Mouse (Mus musculus) embryonic facial prominence, embryonic 13.5 days (tissue): Measurements from ENCODE around the gene Ncam1. TPM values are rescaled to one million over a fixed set of nuclear protein-coding genes. Genes with fewer than 3 reads are reported as not detected.

Experiments used
- ATAC-seq: fragments of 200-750 bp; cut with Nextera tagmentation; 2 replicates; pipeline ENCODE4 v1.8.0; 2017; ENCODE audit warnings: low read depth; ENCODE audit not compliant: insufficient number of reproducible peaks, insufficient read depth, low FRiP score, low TSS enrichment
- H3K27ac ChIP-seq: fragments of 300-500 bp; sonication (generic); 2 replicates; pipeline ENCODE4 v1.5.1; 2015; ENCODE audit warnings: moderate library complexity, mild to moderate bottlenecking, inconsistent platforms
- H3K27me3 ChIP-seq: fragments of 300-500 bp; sonication (generic); 2 replicates; pipeline ENCODE4 v1.6.1; 2015; ENCODE audit warnings: mild to moderate bottlenecking, inconsistent platforms
- H3K36me3 ChIP-seq: fragments of 300-500 bp; sonication (generic); 2 replicates; pipeline ENCODE4 v1.6.1; 2015; ENCODE audit warnings: mild to moderate bottlenecking, inconsistent platforms
- H3K4me1 ChIP-seq: fragments of 300-500 bp; sonication (generic); 2 replicates; pipeline ENCODE4 v1.6.1; 2015; ENCODE audit warnings: inconsistent platforms
- H3K4me2 ChIP-seq: fragments of 300-500 bp; sonication (generic); 2 replicates; pipeline ENCODE4 v1.6.1; 2015; ENCODE audit warnings: moderate library complexity, mild to moderate bottlenecking, inconsistent platforms
- H3K4me3 ChIP-seq: fragments of 300-500 bp; sonication (generic); 2 replicates; pipeline ENCODE4 v1.5.1; 2015; ENCODE audit warnings: mild to moderate bottlenecking, inconsistent platforms
- H3K9ac ChIP-seq: fragments of 300-500 bp; sonication (generic); 2 replicates; pipeline ENCODE4 v1.6.1; 2015; ENCODE audit warnings: mild to moderate bottlenecking, inconsistent platforms
- H3K9me3 ChIP-seq: fragments of 300-500 bp; sonication (generic); 2 replicates; pipeline ENCODE4 v1.6.1; 2016; ENCODE audit warnings: inconsistent platforms
- WGBS: fragments of 180-500 bp; shearing (Covaris S2); methylation state at CpG from one replicate; pipeline ENCODE4 v1.1.7; 2015; ENCODE audit warnings: mixed read lengths; 5-methylcytosine and 5-hydroxymethylcytosine counted together
- polyA plus RNA-seq: library from polyadenylated mRNA; unstranded; fragments of >200 nt; fragmentation: Nextera tagmentation; extraction: Ambion mirVana; gene quantifications from 2 replicates; pipeline ENCODE4 v1.2.1, GENCODE M21; 2015

The Ncam1 gene
- polyA plus RNA-seq, 1 experiment from 2014 or later, result 123 TPM

GRCm38 (mm10) chr9:49590261-49590660 lies 208.5 kb downstream of the Ncam1 start:
- Histone ChIP-seq H3K4me3 (no peak overlapping the region), H3K4me2 (no peak overlapping the region), H3K27me3 (no peaks in the 10 kb centered on the region), H3K4me1 (peaks cover 48% of the 10 kb centered on the region), H3K9me3 (no peaks in the 10 kb centered on the region), H3K36me3 (no peaks in the 10 kb centered on the region), H3K9ac (no peak overlapping the region), H3K27ac (peak overlapping the region; percentile 22; the same call in 1 of the 2 replicates)
- ATAC-seq, result no peak
- 53% methylated on average over 4 of the region's 4 CpGs for WGBS

- no peak overlapping the region for H3K9ac ChIP-seq
- no peaks in the 10 kb centered on the region for H3K36me3 ChIP-seq
- no peak overlapping the region for H3K4me3 ChIP-seq
- H3K9me3 ChIP-seq, result no peaks in the 10 kb centered on the region
- WGBS, result 91% methylated on average over 4 of the region's 4 CpGs
- no peak overlapping the region for H3K27ac ChIP-seq
- ATAC-seq, result no peak
- no peaks in the 10 kb centered on the region for H3K27me3 ChIP-seq
- H3K4me2 ChIP-seq, result no peak overlapping the region
- H3K4me1 ChIP-seq, result peaks cover 17% of the 10 kb centered on the region
Measured at GRCm38 (mm10) chr9:49577136-49577535, 221.6 kb downstream of the Ncam1 start.

GRCm38 (mm10) chr9:49571695-49572510 lies 226.8 kb downstream of the Ncam1 start:
- Histone ChIP-seq H3K36me3 (peaks cover 24% of the 10 kb centered on the region), H3K4me1 (peaks cover 34% of the 10 kb centered on the region), H3K27ac (peak overlapping the region; percentile 90), H3K9ac (no peak overlapping the region), H3K27me3 (no peaks in the 10 kb centered on the region), H3K4me2 (peak overlapping the region; percentile 2), H3K9me3 (no peaks in the 10 kb centered on the region), H3K4me3 (no peak overlapping the region)
- 25% methylated on average over 9 of the region's 9 CpGs for WGBS
- ATAC-seq, result no peak

- H3K36me3 ChIP-seq, result peaks cover 32% of the 10 kb centered on the region
- WGBS, result 32% methylated on average over 10 of the region's 10 CpGs
Measured at GRCm38 (mm10) chr9:49570731-49571694, 227.7 kb downstream of the Ncam1 start.

GRCm38 (mm10) chr9:49570033-49570660 lies 228.6 kb downstream of the Ncam1 start:
- 51% methylated on average over 7 of the region's 7 CpGs for WGBS
- Histone ChIP-seq H3K9me3 (no peaks in the 10 kb centered on the region), H3K27ac (peak overlapping the region; percentile 90; the same call in 1 of the 2 replicates)

More at GRCm38 (mm10) chr9:49570731-49571694, 227.7 kb downstream of the Ncam1 start:
- H3K9ac ChIP-seq, result no peak overlapping the region
- no peak overlapping the region for H3K4me3 ChIP-seq
- H3K9me3 ChIP-seq, result no peaks in the 10 kb centered on the region
- peak overlapping the region; percentile 90 for H3K27ac ChIP-seq
- H3K4me2 ChIP-seq, result peak overlapping the region; percentile 2
- H3K27me3 ChIP-seq, result no peaks in the 10 kb centered on the region
- peak; percentile 62; the same call in 1 of the 2 replicates for ATAC-seq
- peaks cover 34% of the 10 kb centered on the region for H3K4me1 ChIP-seq

GRCm38 (mm10) chr9:49565846-49566245 lies 232.9 kb downstream of the Ncam1 start:
- Histone ChIP-seq H3K9ac (no peak overlapping the region), H3K4me1 (peaks cover 12% of the 10 kb centered on the region), H3K27ac (no peak overlapping the region), H3K9me3 (no peaks in the 10 kb centered on the region), H3K4me3 (no peak overlapping the region), H3K27me3 (no peaks in the 10 kb centered on the region), H3K4me2 (no peak overlapping the region), H3K36me3 (peaks cover 67% of the 10 kb centered on the region)
- no peak for ATAC-seq
- WGBS, result 87% methylated on average over 2 of the region's 2 CpGs

More at GRCm38 (mm10) chr9:49570033-49570660, 228.6 kb downstream of the Ncam1 start:
- Histone ChIP-seq H3K36me3 (peaks cover 39% of the 10 kb centered on the region), H3K9ac (no peak overlapping the region), H3K4me1 (peaks cover 34% of the 10 kb centered on the region), H3K27me3 (no peaks in the 10 kb centered on the region), H3K4me2 (no peak overlapping the region), H3K4me3 (no peak overlapping the region)
- ATAC-seq, result no peak

- WGBS, result 90% methylated on average over 2 of the region's 2 CpGs
- H3K4me3 ChIP-seq, result no peak overlapping the region
- H3K9ac ChIP-seq, result no peak overlapping the region
Measured at GRCm38 (mm10) chr9:49558941-49559340, 239.8 kb downstream of the Ncam1 start.

GRCm38 (mm10) chr9:49551353-49551752 lies 247.4 kb downstream of the Ncam1 start:
- no peak overlapping the region for H3K4me2 ChIP-seq
- 81% methylated on average over 2 of the region's 2 CpGs for WGBS
- H3K9me3 ChIP-seq, result no peaks in the 10 kb centered on the region
- no peak for ATAC-seq
- H3K4me1 ChIP-seq, result peaks cover 9% of the 10 kb centered on the region
- no peak overlapping the region for H3K4me3 ChIP-seq
- no peak overlapping the region for H3K27ac ChIP-seq
- no peaks in the 10 kb centered on the region for H3K27me3 ChIP-seq
- no peak overlapping the region for H3K9ac ChIP-seq
- peaks cover 3% of the 10 kb centered on the region; the same call in 1 of the 2 replicates for H3K36me3 ChIP-seq

More at GRCm38 (mm10) chr9:49558941-49559340, 239.8 kb downstream of the Ncam1 start:
- peaks cover 43% of the 10 kb centered on the region for H3K36me3 ChIP-seq
- ATAC-seq, result no peak
- H3K4me2 ChIP-seq, result no peak overlapping the region
- 0 out of 2 replicates have a peak, but pooled peaks cover 3% of the 10 kb centered on the region for H3K4me1 ChIP-seq
- no peak overlapping the region for H3K27ac ChIP-seq
- H3K27me3 ChIP-seq, result no peaks in the 10 kb centered on the region
- H3K9me3 ChIP-seq, result no peaks in the 10 kb centered on the region

- H3K4me3 ChIP-seq, result no peak overlapping the region
- no peaks in the 10 kb centered on the region for H3K27me3 ChIP-seq
- no peak overlapping the region for H3K4me2 ChIP-seq
- H3K27ac ChIP-seq, result no peak overlapping the region
- no peak for ATAC-seq
- H3K4me1 ChIP-seq, result peaks cover 11% of the 10 kb centered on the region
- H3K9ac ChIP-seq, result no peak overlapping the region
- peaks cover 62% of the 10 kb centered on the region for H3K36me3 ChIP-seq
- H3K9me3 ChIP-seq, result no peaks in the 10 kb centered on the region
- 89% methylated on average over 4 of the region's 4 CpGs for WGBS
Measured at GRCm38 (mm10) chr9:49542593-49542992, 256.1 kb downstream of the Ncam1 start.

GRCm38 (mm10) chr9:49537814-49538213 lies 260.9 kb downstream of the Ncam1 start:
- ATAC-seq, result no peak
- Histone ChIP-seq H3K9me3 (no peaks in the 10 kb centered on the region), H3K27ac (no peak overlapping the region), H3K4me1 (peaks cover 37% of the 10 kb centered on the region), H3K9ac (no peak overlapping the region), H3K4me3 (no peak overlapping the region), H3K27me3 (no peaks in the 10 kb centered on the region), H3K36me3 (peaks cover 27% of the 10 kb centered on the region), H3K4me2 (no peak overlapping the region)
- 77% methylated on average over 6 of the region's 6 CpGs for WGBS

GRCm38 (mm10) chr9:49536593-49536992 lies 262.1 kb downstream of the Ncam1 start:
- peaks cover 15% of the 10 kb centered on the region; the same call in 1 of the 2 replicates for H3K36me3 ChIP-seq
- no peak overlapping the region for H3K4me2 ChIP-seq
- H3K27me3 ChIP-seq, result no peaks in the 10 kb centered on the region
- no peak overlapping the region for H3K9ac ChIP-seq
- H3K9me3 ChIP-seq, result no peaks in the 10 kb centered on the region
- no peak overlapping the region for H3K4me3 ChIP-seq
- H3K27ac ChIP-seq, result no peak overlapping the region
- ATAC-seq, result no peak
- 64% methylated on average over 6 of the region's 6 CpGs for WGBS
- peaks cover 37% of the 10 kb centered on the region for H3K4me1 ChIP-seq
